Mouse (Mus musculus) CD4-positive, CD25-positive, alpha-beta regulatory T cell, adult 2 months (primary cell): ENCODE data around the gene Fam234a.
"Not testable (repeated sequence)": the region's sequence is repeated elsewhere in the genome, so short reads cannot be mapped to it uniquely, and the experiment has no call there.

Experiments used
- DNase-seq: peaks from one replicate; pipeline ENCODE4 v3.0.0-alpha.2; 2012; ENCODE audit warnings: low read depth, low spot score

Fam234a gene

GRCm38 (mm10) chr17:26175248-26175647 is 68.8 kb downstream of the Fam234a start:
- DNase-seq: not testable (repeated sequence)

GRCm38 (mm10) chr17:26168039-26168438 is 76.0 kb downstream of the Fam234a start:
- DNase-seq: peak; percentile 75

- DNase-seq: no peak
Measured at GRCm38 (mm10) chr17:26162736-26163135, 81.3 kb downstream of the Fam234a start.
